Mouse (Mus musculus) lung, postnatal 25 days (tissue): ENCODE measurements around the gene Pld6.

Source experiments
- DNase-seq: peaks from one replicate; pipeline ENCODE4 v3.0.0; 2022; ENCODE audit warnings: low spot score

The Pld6 gene

GRCm38 (mm10) chr11:59786444-59787198 lies 824 bp downstream of the Pld6 start:
- peak; percentile 26 for DNase-seq

DNA sequence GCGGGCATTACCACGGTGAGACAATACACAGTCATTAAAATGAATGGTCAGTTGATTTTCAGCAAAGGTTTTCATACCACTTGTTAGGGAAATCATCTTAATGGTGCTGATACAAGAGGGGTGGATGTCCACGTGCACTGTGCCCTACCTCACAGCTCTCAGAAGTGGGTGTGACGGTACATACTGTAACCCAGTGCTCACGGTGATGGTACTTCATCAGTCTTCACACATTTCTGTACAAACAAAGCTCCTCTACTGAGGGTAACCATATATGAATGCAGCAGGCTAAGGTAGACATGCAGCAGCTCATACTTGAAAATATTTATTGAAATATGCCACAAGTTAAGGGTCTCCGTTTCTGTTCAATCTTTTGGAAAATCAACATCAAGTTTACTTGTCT lies 3.9 kb downstream of the Pld6 start:
- DNase-seq: peak; percentile 73

DNA sequence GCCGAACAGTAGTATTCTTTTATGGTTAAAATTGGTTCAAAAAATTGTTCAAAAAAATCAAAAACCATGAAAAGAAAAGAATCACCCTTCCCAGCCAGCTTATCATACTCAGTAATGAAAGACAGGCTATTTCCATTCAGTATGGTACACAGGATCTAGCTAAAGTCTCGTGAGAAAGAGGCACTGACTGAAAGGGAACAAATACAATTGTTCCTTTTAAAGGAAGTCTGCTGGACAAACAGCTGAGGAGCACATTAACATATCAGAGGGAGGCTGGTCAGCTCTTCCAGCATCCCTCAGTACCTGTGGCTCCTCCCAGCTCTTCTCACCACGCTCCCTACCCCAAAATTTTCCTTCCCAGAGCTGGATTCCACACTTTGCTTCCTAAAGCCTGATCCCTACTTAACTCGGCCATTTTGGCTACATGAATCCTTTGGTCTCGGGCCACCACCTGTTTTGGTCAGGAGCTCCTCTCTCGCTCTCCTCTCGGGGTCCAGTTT lies 5.3 kb downstream of the Pld6 start:
- DNase-seq: no peak

- no peak for DNase-seq
Observed at GRCm38 (mm10) chr11:59780241-59780640, 7.2 kb downstream of the Pld6 start.

- no peak for DNase-seq
Observed at GRCm38 (mm10) chr11:59779406-59779805, 8.0 kb downstream of the Pld6 start.

DNA sequence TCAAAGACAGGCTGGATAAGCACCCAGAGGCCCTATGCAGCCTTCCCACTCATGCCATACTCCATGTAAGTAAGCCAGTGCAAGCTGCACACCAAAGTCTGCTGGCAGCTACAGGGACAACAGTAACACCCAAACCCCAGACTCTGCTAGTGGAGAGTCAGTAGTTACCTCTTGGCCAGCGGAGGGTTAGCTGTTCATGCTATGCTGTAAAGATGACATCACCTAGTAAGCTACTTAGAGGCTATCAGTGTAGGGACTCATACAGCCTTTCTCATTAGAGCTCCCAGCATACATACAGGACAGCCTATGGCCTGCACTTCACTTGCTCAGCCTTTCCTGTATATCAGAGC lies 8.6 kb downstream of the Pld6 start:
- DNase-seq: no peak

DNA sequence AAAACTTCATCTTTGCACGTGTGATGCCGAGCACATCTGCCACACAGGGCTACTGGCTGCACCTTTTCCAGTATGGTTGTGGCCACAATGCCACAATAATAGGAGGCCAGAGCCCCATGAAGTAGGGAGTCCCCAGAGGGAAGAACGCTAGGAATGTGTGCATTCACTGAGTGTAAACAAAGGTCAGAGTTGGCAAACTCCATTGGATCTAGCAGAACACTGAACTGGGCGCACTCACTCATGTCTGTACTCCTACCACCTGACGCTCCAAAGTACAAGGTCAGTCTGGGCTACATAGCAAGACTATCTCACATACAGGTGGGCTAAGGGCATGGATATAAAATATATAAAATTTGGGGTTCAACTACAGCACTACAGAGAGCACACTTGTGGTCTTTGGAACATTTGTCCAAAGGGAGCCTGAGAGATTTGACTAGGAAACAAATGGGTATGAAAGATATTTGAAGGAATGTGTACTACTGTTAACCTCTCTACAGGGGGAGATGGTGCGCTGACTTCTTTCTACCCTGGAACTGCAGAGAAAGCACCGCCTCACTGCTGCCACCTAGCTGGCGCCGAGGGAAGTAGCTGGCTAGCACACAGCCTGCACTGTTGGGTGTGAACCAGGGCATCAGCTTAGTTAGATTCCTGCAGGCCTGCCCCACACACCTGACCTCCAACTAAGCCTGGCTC lies 9.1 kb downstream of the Pld6 start:
- peak; percentile 77 for DNase-seq

DNA sequence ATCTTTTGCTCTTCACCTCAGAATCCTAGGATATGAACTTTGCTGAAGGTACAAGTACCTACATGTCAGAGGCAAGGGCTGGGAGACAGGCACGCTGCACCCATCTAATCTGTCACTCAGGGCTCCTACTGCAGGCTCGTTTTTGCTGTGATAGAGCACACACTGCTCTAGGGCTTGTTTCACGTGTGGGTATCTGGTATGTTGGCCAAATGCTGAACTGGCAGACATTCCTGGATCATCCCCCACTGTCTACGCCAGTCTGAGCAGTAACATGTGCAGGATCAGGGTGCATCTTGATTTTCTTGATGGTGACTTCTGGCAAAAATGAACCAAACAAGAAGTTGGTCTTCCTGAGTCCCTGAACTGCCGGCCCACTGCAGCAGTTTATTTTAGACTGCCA lies 10.2 kb downstream of the Pld6 start:
- DNase-seq: no peak

DNA sequence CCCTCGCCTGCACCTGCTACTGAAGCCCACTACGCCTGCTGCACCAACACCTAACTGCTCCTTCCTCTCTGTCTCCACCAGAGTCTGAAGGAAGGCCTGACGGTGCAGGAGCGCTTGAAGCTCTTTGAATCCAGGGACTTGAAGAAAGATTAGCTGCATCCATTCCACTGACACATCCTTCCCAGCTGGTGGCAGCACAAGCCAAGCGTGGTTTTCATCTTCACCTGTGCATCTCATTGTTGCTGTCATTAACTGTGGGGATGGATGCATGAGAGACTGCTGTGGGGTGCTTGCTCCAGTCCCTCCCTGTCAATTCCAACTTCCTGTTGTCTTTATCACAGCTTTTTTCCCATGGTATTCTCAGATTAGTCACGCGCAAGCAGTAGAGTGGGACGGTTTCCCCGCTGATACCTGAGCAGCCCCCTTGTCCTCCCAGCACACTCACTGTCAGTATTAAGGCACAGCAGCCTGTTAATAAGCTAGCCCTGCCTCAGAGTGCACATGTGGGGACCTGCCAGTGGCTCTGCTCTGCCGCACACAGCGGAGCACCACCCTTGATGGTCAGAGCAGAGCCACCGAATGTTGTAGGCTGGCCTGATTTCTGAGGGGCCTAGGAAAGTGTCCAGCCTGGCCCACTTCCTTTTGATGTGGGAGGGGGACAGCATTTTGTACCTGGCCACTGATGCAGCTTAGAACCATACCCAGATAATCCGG lies 11.9 kb downstream of the Pld6 start:
- DNase-seq: no peak

GRCm38 (mm10) chr11:59774522-59774921 lies 12.9 kb downstream of the Pld6 start:
- no peak for DNase-seq

GRCm38 (mm10) chr11:59772902-59773301 lies 14.5 kb downstream of the Pld6 start:
- DNase-seq: no peak

- no peak for DNase-seq
Observed at GRCm38 (mm10) chr11:59772291-59772690, 15.2 kb downstream of the Pld6 start.

DNA sequence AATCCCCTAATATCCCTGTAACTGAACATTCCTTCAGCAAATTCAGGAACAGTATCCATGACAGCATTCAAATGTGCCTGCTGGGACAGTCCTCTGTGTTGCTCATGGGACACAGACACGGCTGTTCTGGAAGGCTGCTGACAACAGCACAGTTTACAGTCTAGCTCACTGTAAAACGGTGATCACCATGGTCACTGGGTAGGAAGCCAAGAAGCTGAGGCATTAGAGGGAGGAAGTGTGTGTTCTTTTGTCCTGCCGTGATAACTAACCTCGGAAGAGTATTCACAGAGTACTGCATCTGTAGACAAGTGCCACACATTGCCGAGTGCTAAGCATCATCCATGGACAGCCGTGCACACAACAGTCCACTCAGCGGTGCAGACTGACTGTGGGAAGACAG lies 16.7 kb downstream of the Pld6 start:
- no peak for DNase-seq

DNA sequence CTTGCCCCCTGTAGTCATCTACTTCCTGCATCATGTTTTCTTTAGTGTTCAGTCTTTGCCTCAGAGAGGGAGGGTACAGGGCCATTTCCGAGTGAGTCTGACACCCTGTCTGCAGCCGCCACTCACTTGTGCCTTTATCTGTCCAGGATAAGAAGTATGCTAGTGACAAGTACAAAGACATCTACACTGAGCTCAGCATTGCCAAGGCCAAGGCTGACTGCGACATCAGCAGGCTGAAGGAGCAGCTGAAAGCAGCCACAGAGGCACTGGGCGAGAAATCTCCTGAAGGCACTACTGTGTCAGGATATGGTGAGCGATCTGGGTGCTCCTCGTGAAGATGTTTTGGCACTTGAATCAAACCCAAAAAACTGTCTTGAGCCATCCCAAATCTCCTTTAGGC lies 17.7 kb downstream of the Pld6 start:
- no peak for DNase-seq

GRCm38 (mm10) chr11:59769307-59769706 lies 18.1 kb downstream of the Pld6 start:
- no peak for DNase-seq

GRCm38 (mm10) chr11:59760796-59761195 lies 26.6 kb downstream of the Pld6 start:
- DNase-seq: no peak

GRCm38 (mm10) chr11:59759626-59760025 lies 27.8 kb downstream of the Pld6 start:
- DNase-seq: no peak

GRCm38 (mm10) chr11:59759178-59759577 lies 28.3 kb downstream of the Pld6 start:
- peak; percentile 20 for DNase-seq

GRCm38 (mm10) chr11:59758191-59758985 lies 29.1 kb downstream of the Pld6 start:
- no peak for DNase-seq

DNA sequence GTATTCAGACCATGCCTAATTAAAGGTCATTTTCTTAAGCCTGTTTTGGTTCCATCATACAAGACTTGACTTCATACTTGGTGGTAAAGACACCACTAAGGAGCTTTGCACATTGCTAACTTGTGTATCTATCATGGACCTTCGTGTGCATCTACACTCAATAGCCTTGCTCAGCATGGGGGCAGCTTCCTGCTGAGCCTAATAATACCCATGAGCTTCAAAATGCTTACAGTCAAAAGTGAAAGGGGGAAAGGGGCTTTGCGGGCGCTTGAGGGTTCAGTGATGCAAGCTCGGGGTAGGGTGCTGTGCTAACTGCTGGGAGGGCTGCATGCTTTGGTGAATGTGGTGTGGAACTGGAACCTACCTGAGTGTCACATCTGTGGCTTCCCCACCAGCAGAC lies 31.1 kb downstream of the Pld6 start:
- no peak for DNase-seq

DNA sequence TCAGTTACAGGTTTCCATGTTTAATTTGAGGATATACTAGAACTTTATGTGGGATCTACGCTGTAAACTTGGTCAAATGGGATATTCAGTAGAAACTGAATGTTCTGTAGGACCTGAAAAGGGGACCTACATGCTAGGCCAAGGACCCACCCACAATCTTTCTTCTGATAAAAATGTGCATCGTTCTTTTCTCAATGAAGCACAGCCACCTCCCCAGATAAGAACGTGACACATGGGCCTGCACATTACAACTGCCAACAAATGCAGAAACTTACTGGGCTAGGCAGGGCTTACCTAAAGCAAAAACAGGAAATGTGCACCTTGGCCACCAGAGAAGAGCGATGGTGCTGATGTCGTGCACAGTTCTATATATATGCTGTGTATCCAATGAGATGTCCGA lies 32.9 kb downstream of the Pld6 start:
- DNase-seq: no peak

- DNase-seq: no peak
Observed at GRCm38 (mm10) chr11:59749050-59749449, 38.4 kb downstream of the Pld6 start.
